Mouse (Mus musculus) layer of hippocampus, postnatal 14 days (tissue): ENCODE data around the gene Cdc40. TPM values are rescaled to one million over a fixed set of nuclear protein-coding genes. Genes with fewer than 3 reads are reported as not detected.

Experiments used
- DNase-seq, 2 experiments: peaks; one replicate each; pipeline ENCODE4 v3.0.0; 2021 to 2022; ENCODE audit warnings: low spot score in 2 of 2, mixed read lengths in 1 of 2
- long read RNA-seq, 2 experiments: library from polyadenylated mRNA; stranded (forward); transcript quantifications; one replicate each; pipeline ENCODE4 v2.0.0; 2021
- total RNA-seq, 2 experiments: library from RNA; stranded (reverse); gene quantifications; 2 replicates each; pipeline ENCODE4 v1.2.3; 2021

The Cdc40 gene
- 10 to 100 TPM; 47.2 to 52.4 TPM for total RNA-seq
- long read RNA-seq, experiment 1, transcript Cdc40-201 (15 exons, 3,534 nt) = major isoform, 44 of 52 reads
- long read RNA-seq, experiment 1, partial matches to known transcripts = 2 of 52 reads
- long read RNA-seq, experiment 1, other reads (novel, unspliced or antisense) = 5 of 52 reads
- long read RNA-seq, experiment 2, transcript Cdc40-201 (15 exons, 3,534 nt) = major isoform, 36 of 43 reads
- long read RNA-seq, experiment 2, partial matches to known transcripts = 0 of 43 reads
- long read RNA-seq, experiment 2, other reads (novel, unspliced or antisense) = 7 of 43 reads

DNA sequence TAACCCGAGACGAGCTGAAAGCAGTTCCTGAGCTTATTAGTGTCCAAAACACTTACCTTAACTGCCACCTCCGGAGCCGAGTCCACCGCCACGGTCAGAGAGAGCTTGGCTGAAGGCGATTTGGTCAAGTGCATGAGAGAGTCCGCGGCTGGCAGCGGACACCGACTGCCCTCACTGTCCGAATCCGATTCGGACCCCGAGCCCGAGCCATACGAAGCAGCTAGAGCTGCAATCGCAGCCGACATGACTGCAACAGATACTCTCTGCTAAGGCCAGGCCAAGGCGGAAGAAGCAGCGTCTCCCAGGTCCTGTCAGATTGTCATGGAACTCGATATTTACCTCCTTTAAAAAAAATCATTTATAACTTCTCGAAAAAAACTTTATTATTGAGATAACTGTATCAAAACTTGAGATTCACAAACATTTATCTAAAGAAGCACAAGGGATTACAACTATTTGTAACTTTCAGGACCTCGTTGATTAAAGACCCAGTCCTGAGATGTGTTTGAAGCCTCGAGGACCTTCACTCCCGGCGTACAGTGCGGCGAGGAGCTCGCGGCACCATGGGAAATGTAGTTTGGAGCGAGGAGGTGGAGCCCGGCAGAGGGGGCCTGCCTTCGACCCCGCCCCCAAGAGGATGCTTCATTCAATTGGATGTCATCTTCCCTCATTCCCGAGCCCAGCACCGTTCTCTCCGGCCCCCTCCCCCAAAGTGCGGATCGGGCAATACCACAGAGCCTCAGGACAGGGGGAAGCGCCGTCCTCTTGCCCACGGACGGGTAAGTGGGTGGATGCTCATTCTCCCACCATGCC, at the start of gene Cdc40, which contains the start of gene Wasf1:
Gene Cdc40, minus strand, starts transcription at position 481 of the 813 bp plus-strand sequence.
Gene Wasf1, plus strand, starts transcription at position 645 of the 813 bp plus-strand sequence.
- DNase-seq = peak; percentile 98 to 99

DNA sequence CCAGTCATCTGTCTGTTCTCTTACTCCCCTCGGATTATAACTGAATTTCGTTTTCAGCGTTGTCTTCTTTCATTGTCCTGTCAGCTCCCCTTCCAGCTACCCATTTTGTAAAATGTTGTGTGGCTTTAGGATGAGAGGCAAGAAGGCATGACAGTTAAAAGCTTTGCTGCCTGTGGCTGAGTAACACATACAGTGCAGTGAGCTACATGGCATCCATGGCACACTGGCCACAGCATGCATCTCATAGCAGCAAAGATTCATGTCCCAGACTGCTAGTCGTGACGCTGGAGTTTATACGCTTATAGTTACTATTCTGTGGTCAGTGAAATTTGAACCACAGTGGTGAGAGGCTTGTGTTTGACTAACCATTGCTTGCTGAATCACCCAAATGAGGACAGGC, 36.4 kb upstream of the Cdc40 start:
- no peak for DNase-seq

DNA sequence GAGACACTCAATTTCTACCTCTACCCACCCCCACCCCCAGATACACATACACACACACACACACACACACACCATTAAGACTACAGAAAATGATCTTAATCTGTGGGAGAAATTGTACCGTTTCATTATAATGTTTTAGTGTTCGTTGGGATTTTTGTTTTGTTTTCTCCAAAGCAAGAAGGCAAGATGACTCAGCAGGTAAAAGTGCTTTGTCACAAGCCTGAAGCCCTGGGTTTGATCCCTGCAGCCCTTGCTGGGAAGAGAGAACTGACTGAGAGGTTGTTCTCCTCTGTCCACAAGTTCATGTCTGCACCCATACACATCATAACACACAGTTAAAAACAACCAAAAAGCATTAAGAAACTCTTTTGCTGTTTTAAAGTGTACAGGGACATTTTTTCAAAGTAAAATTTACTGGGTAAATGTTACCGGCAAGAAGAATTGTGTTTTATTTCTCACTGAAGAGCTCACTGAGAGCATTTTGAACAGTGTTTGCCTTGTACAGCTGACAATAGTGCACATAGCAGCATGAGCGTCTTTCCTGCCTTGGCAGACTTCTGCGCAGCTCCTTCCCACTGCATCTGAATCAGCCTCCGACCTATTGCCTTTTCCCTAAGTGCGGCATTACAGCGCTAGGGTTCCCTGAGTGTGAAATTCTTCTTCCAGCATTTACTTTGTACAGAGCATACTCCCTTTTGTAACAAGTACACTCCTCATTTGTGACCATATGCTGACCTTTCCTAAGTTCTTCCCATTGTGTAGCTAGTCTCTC, 35.7 kb upstream of the Cdc40 start:
- DNase-seq = peak in 1 of 2 experiments; percentile 45

DNA sequence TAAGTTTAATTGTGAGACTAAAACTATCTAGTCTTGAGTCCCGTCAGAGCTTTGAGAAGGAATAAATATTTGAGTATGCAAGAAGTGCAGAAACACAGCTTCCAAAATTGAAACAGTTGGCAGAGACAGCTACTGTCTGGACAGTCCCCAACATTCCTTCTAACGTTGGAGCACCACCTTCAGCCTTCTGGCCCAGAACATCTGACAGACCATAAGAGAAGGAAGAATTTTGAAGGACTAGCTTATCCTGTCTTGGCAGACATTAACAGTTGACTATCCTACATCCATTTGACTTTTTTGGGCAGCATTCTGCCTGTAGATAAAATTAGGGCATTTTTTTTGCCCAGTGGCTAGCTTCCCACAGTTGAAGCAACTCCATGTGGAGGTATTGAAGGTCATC, 32.1 kb upstream of the Cdc40 start:
- no peak for DNase-seq

DNA sequence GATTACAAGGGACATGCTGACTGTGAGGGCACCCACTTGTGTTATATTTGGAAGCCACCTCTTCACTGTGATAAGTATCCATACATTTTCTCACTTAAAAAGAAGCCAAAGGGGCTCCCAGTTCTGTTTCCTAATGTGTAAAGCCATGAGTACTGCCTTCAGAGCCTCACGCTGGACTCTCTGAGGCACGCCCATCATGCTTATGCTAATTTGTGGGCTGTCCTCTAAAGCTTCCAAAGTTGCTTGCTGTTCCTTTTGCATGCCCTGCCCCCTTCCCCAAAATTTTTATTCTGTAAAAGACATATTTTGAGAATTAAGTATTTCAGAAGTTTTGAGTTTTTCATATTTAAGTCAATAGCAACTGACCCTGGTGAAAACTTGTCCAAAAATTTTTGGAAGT, 27.7 kb upstream of the Cdc40 start:
- no peak for DNase-seq

DNA sequence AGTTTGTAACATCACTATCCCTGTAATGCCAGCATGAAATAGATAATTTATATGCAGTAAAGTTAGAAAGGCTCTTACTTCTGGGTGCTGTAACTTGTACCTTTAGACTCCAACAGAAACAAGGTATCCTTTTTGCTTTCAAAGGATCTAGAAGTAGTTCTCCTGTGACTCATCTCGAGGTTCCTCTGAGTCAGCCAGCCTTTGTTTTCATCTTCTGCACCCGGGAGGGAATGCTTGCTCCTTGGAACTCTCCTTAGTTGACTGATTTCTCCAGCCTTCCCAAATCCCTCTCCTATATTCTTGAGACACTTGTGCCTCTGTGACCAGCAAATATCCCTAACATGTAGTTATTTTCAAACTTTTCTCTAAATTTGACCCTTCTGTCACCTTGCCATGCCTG, 25.5 kb upstream of the Cdc40 start:
- DNase-seq = no peak

DNA sequence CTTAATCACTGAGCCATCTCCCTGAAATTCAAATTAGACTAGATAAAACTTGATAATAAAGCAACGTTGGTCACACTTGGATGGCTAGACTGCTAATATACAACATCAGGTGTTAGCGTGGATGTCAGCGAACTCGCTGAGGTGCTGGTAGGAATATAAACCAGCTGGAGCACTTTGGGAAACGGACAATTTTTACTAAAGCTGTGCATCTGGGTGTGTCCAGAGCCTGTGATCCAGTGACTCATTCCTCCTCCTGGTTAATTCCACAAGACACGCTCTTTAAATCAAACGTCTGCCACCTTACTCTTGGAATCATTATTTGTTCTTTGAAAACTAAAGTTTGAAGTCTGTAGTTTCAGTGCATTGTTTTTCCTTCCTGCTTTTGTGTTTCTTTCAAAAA, 23.7 kb upstream of the Cdc40 start:
- no peak for DNase-seq

DNA sequence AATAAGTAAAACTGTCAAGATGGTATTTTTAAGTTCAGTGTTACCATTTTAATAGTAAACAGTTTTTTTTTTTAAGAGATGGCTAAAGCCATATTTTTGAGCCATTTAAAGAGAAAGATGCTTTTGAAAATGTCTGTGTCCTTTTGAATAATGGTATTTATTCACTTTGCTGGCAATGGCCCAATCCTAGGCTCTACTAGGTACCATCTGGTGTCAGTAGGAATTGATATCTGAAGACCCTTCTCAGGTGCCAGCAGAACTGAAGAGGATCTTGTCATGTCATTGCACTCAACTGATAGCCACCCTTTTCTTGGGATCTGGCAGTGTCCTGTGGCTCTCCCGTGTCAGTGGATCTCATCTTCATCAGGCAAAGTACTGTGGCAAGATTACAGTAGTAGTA, 23.0 kb upstream of the Cdc40 start:
- DNase-seq = no peak

DNA sequence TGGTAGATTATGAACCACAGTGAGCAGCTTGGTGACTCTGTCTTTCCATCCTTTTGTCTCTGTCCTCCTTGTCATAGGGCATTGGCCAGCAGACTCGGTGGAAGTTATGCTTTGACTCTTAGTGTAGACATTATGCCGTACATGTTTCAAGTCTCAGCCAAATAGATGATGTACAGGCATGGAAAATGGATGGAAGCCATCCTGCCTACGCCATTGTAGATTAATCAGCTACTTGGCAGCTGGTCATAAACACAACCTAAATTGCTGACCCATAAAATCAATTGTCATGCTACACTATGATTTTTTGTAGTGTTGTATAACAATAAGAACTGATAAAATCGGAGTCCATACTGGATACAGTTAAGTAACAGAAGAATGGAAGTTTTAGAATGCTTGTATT, 18.7 kb upstream of the Cdc40 start:
- DNase-seq = no peak

DNA sequence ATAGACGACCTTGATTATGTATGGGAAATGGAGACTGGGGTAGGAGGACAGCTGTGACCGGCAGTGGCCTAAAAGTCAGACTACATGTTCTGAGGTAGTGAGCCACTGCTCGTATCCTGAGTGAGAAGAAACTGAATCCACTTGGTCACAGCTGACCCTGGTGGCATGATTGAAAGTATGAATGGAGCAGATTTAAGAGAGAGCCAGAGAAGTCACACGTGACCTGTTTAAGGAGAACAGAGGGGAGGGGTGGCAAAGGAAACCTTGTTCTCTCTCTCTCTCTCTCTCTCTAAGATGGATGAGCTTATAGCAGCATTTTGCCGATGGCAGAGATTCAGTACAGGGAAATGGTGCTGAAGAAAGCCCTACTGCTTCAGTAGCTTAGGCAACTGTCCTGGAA, 13.5 kb upstream of the Cdc40 start:
- no peak for DNase-seq

DNA sequence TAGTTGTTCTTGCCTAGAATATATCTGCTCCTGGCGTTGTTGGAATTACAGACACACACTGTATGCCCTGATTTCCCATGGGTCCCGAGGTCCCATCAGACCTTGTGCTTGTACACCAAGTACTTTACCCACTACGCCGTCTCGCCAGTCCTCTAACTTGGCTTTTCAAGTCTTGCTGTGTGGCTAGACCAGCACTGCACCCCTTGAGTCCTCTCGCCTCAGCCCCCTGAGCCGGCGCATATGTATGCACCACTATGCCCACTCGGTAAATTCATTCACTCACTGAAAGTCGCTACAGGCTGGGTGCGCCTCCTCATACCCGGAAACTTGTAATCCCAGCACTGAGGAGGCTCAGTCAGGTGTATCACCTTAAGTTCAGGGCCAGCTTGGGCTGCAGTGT, 12.7 kb upstream of the Cdc40 start:
- no peak for DNase-seq

DNA sequence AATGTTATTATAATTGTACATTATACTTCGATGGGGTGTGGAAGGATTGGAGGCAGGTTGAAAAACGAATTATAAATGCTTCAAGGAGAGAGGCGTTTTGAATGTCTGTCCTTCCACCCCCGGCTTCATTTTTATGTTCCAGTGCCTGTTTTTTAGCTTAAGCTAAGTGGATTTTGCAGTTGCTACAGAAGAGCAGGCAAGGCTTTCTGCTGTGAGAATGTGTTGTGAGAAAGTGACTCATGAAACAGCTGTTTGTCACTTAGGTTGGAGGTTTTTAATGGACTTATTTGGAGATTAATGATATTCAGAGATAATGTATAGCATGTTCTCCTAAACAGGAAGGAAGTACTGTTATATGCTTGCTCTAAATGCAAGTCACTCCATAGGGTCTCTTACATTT, 6.0 kb upstream of the Cdc40 start:
- DNase-seq = no peak

DNA sequence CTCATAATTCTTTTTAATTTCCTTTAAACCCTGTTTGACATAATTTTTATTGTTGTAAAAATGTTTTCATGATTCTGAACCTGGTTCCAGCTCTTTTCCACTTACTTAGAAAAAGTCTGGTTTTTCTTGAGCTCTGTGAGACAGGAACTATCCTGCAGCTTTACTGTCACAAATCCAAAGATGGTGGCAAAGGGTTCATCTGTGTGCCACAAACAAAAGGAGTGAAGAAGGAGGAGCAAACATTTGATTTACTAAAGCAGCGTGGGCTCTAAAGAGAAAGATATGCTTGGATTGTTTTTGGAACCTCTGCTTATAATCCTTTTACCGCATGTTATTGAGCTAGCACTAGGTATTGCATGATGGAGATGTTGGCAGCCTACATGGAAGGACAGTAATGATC, 4.2 kb upstream of the Cdc40 start:
- no peak for DNase-seq

DNA sequence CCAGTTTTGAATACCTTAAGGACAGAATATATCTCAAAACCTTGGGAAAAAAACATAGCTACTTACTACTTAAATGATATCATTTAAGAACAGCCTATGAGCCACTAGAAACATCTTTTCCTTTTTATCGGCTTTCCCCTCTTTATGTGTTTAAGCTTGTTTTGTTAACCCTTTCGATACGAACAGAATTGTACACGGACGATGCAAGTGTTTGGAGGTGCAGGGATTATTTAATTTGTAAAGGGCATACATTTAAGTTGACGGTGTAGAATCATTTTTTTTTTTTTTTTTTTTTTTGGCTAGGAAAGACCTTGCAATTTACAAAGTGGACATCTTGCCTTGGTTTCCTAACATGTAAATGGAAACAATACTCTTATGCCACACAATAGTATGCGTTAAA, 2.3 kb upstream of the Cdc40 start:
- no peak for DNase-seq

DNA sequence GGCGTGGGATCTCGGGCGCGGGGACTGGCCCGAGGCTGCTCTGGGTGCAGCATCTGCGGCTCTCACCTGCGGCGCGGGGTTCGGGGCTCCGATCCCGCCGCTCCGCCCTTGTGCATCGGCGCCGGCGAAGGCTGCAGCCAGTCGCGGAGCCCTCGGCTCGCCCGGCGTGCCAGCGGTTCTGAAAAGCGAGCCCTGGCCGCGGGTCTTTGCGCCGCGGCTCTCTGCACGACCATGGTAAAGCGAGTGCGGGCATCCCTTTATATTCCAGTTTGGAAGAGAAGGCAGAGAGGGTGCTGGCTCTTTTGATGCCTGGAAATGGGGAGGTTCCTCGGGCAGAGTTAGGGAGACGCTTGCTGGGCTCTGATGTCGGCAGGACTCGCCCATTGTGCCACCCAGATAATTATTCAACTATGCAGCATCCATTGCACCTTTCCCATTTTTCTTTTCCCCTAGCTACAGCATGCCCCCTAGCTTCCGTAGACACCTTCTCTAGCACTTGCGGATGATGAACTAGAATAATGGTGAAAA, 1.2 kb upstream of the Cdc40 start:
- DNase-seq = peak; percentile 50 to 60

DNA sequence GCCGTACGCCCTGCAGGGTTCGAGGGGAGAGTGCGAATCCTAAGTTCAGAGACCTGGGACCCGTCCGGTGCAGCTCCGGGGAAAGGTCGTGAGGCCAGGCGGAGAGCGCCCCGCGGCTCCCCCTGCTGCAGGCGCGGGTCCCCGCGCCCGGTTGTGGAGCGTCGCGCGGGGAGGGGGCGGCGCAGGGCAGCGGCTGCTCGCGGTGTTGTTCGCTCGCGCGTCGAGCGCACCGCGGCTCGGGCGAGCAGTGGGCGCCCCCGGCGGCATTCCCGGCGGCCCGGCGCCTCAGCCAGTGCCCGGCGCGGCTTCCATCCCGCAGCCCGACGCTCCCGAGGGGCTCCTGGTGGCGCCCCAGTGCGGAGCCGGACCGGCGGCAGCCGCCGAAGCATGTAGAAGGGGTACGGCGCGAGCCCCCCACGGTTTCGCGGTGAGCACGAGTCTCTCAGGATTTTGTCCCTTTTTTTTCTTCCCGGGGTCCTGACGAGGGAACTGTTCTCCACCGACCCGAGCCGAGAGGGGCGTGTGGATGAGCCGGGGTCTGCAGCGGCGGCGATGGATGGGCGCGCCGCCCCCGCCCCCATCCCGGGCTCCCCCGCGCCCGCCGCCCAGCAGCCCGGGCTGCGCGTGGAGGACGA, 650 bp upstream of the Cdc40 start:
- DNase-seq = no peak

DNA sequence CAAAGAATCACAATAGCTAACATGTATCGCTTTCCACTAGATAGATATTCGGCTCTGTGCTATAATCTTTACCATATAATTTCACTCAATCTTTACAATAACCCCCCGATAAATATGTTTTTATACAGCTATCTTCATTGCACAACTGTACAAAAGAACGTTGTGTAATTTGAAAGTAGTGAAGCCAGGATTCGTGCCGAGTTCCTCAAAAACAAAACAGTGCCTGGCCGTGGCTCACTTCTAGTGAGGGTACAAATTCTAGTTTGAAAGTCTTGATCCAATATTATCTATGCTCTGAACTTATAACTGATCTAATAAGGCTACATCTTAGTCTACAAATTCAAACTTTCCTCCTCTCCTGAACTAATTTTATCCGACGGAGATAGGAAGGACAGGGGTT, 778 bp downstream of the Cdc40 start:
- DNase-seq = no peak

DNA sequence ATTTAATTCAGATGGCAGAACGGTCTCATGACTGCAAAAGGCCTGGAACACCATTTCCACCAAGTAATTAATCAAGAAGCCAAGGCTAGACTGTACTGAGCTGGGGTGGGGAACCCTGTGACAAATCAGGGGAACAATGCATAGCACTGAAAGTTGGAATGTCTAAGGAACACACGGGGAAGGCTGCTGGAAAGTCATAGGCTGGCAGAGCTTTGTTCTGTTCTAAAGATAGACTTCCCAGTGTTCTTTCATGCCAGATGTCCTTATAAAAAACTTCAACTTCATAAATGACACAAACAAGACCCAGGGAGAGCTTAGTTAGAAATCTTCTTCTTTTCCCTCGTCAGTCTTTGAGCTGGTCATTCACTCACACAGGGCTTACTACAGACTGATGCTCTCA, 1.9 kb downstream of the Cdc40 start:
- DNase-seq = no peak

DNA sequence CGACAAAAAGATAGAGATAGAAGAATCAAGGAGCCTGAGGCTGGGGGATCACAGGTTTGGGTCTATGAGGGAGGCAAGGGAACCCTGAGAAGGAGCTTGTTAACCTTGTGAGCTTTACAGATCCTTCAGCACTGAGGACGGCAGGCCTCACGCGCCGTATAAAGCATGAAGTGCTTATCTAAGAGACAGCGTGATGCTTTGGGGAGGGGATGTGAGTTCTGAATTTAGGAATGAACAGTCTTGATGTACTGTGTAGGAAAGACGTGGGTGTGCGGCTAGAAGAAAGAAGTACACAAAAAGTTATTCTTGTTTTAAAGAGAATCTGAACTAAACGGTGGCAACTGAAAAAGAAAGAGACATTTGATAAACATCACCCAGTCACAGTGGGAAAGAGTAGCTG, 3.1 kb downstream of the Cdc40 start:
- no peak for DNase-seq

DNA sequence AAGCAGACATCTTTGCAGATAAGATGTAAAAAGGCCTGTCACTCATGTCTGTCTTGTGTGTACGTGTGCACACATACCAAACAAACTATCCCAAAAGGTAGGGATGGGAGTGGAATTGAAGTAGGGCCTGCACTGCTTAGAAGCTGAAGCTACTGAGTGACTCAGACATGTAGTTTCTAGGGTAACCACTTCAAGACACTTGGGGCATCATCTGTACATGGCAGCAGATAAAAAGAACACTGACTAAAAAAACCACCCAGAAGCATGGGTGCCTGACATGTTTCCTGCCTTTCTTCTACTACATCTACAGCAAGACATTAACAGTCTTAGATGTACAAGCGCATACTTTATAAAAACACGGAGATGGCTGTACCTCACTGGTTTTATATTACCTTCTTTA, 4.9 kb downstream of the Cdc40 start:
- no peak for DNase-seq

DNA sequence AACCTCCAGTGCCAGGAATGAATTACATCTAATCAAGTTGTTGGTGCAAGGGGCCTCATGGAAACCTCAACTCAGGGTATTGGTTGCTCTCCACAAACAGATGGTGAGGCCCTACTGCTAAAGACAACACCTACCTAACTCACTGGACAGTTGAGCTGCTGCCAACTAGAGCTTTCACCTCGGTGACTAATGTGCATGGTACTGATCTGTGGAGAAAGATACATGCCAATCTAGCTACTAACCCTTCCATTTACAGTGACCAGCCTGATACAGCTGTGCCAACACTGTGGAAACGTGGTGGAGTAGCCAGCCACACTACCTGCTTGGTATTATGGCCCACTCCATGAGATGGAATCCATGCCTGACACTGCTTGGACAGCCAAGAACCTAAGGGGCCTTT, 11.1 kb downstream of the Cdc40 start:
- DNase-seq = no peak
